Mouse (Mus musculus) bone marrow, adult 2 months (tissue): ENCODE measurements around the gene Rapgef6.

Experiments
- CTCF ChIP-seq: fragments of 200-500 bp; IDR thresholded peaks from 2 replicates; pipeline ENCODE4 v1.5.1; 2011; ENCODE audit warnings: low read length, control low read depth; ENCODE audit not compliant: control insufficient read depth, insufficient read depth
- POLR2A ChIP-seq: fragments of 200-500 bp; IDR thresholded peaks from 2 replicates; pipeline ENCODE4 v1.6.1; 2011; ENCODE audit warnings: low read depth, mild to moderate bottlenecking, control low read depth, low read length, borderline replicate concordance; ENCODE audit not compliant: control insufficient read depth

DNA sequence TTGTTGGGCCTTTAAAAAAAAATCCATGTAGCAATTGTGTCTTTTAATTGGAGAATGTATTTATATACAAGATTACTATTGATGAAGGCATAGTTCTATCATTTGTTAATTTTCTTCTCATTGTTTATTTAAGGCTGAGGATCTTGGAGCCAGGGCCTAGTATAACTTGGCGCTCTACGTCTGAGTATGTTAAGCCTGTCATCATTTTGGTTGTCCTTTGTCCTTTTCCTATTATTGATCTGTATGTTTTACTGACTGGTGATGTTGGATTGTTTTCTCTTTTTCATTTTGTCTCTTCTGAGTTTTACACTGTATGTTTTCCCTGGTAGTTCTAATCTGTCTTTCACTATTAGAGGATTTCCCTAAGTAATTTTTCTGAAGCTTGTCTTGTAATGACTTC lies 52.1 kb downstream of the Rapgef6 start:
- TF ChIP-seq POLR2A (no peak), CTCF (no peak)
